23 mouse cellular contexts compared by ENCODE assay signal in the genomic region with DNA sequence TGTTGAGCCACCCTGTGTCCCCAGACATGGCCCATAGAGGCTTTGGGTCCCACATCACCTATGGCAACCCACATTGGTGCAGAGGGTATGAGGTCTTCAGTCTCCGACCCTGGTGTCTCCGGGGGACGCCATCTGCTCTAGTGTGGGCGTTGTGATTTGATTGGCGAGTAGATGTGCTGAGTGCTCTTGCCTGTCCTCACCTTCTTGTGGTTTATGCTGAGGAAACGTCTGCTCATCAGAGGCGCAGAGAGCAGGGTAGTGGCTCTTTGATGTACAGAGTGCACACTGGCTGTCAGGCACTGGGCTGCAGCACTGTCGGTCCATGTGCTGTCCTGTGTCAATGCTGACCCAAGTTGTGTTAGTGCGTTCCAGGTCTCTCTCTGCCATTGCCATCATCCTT. TPM values are rescaled to one million over a fixed set of nuclear protein-coding genes. Genes with fewer than 3 reads are reported as not detected.
DNase-seq lines count a peak whose midpoint lies in the region; ATAC-seq and TF ChIP-seq lines count a peak whose summit lies in the region.
"Had no signal": no experiment of that assay in that cellular context is flagged by ENCODE, and none has a peak within 500 bp of the region (broad histone marks: within the 10 kb centered on the region; RNA-seq: fewer than 3 reads in every experiment).

No protein-coding gene starts in this region.

- no peak for TF ChIP-seq CTCF in layer of hippocampus, adult 2 months (conservative IDR thresholded peaks at IDR 0.05)

- DNase-seq in heart, embryonic 10.5 days (ENCODE audit: low spot score) = no peak
- no peak for DNase-seq in layer of hippocampus, adult 2 months (ENCODE audit: low spot score in 2 of 2)
- DNase-seq in layer of hippocampus, postnatal 10 days (ENCODE audit: low spot score in 2 of 2) = no peak
- DNase-seq in CD4-positive, CD25-positive, alpha-beta regulatory T cell, adult 2 months (ENCODE audit: low read depth, low spot score) = peak; percentile 68
- DNase-seq in urinary bladder, postnatal 14 days (ENCODE audit: low spot score) = no peak
- DNase-seq: adrenal gland, postnatal 10 days; cerebellum, adult 9-11 months; embryo, embryonic 11 days; heart, adult 18-20 months; heart, postnatal 14 days; lung, adult 18-20 months; lung, postnatal 36 days; right cerebral cortex, adult 18-20 months; spleen, adult 18-20 months had no signal

- ATAC-seq in heart, embryonic 11.5 days (replicated peaks; ENCODE audit: insufficient number of reproducible peaks, low FRiP score, low TSS enrichment) = no peak
- ATAC-seq in inflammation-experienced regulatory T-cells, adult 6 months = peak; percentile 78
- ATAC-seq in cerebellum, adult (ENCODE audit: insufficient number of reproducible peaks, low FRiP score, low TSS enrichment) = no peak
- ATAC-seq: forebrain, embryonic 15.5 days; intestine, postnatal 0 days; midbrain, embryonic 16.5 days had no signal

- H3K27me3 ChIP-seq in heart, embryonic 10.5 days (ENCODE audit: insufficient read depth, poor library complexity, severe bottlenecking) = no peaks in the 10 kb centered on the region
- H3K27me3 ChIP-seq in heart, embryonic 11.5 days (ENCODE audit: control insufficient read depth, insufficient read depth, low read length) = no peaks in the 10 kb centered on the region
- H3K27me3 ChIP-seq: forebrain, embryonic 15.5 days; neural tube, embryonic 15.5 days had no signal

- H3K4me1 ChIP-seq in heart, embryonic 10.5 days = peaks cover 74% of the 10 kb centered on the region
- H3K4me1 ChIP-seq in heart, embryonic 11.5 days (ENCODE audit: control insufficient read depth, insufficient read depth, low read length) = peaks cover 49% of the 10 kb centered on the region

- H3K4me2 ChIP-seq in heart, embryonic 11.5 days = no peak overlapping the region
- H3K4me2 ChIP-seq: forebrain, embryonic 15.5 days; neural tube, embryonic 15.5 days had no signal

- H3K9me3 ChIP-seq in heart, embryonic 10.5 days = no peaks in the 10 kb centered on the region
- H3K9me3 ChIP-seq in heart, embryonic 11.5 days (replicated peaks; ENCODE audit: control insufficient read depth, low read length) = no peaks in the 10 kb centered on the region
- H3K9me3 ChIP-seq: forebrain, embryonic 15.5 days; G1E; neural tube, embryonic 15.5 days had no signal

- whole genome bisulfite sequencing in heart, embryonic 10.5 days = 77% methylated on average over 9 of the region's 9 CpGs
- WGBS in heart, embryonic 11.5 days (ENCODE audit: insufficient replicate concordance) = 71% methylated on average over 9 of the region's 9 CpGs

- peaks cover 28% of the 10 kb centered on the region for H3K36me3 ChIP-seq in heart, embryonic 10.5 days
- H3K36me3 ChIP-seq in heart, embryonic 11.5 days (ENCODE audit: control insufficient read depth, insufficient read depth, low read length) = no peaks in the 10 kb centered on the region; the same call in 1 of the 2 replicates
- H3K36me3 ChIP-seq: neural tube, embryonic 15.5 days had no signal

- H3K27ac ChIP-seq in heart, embryonic 10.5 days = peak overlapping the region; percentile 56; the same call in 1 of the 2 replicates
- H3K27ac ChIP-seq in heart, embryonic 11.5 days (ENCODE audit: low read depth, low read length) = no peak overlapping the region
- peak overlapping the region; percentile 3; the same call in 1 of the 2 replicates for H3K27ac ChIP-seq in layer of hippocampus, adult 2 months
- H3K27ac ChIP-seq: forebrain, embryonic 15.5 days; neural tube, embryonic 15.5 days; stomach, postnatal 0 days had no signal

- no peak overlapping the region for H3K9ac ChIP-seq in heart, embryonic 11.5 days (ENCODE audit: low read depth, low read length)
- H3K9ac ChIP-seq: forebrain, embryonic 15.5 days; neural tube, embryonic 15.5 days had no signal

- H3K4me3 ChIP-seq in heart, embryonic 10.5 days = no peak overlapping the region
- no peak overlapping the region for H3K4me3 ChIP-seq in heart, embryonic 11.5 days (ENCODE audit: low read depth, low read length)
- no peak overlapping the region for H3K4me3 ChIP-seq in layer of hippocampus, adult 2 months
- H3K4me3 ChIP-seq: forebrain, embryonic 15.5 days; neural tube, embryonic 15.5 days had no signal

RNA-seq across cellular contexts. Expression of a gene that starts 6.3 kb away (rescaled TPM):
- 110 and 150 TPM in 2 replicates for polyA plus RNA-seq in heart, embryonic 10.5 days (2016; fragmentation: Nextera tagmentation; extraction: Ambion mirVana)
- polyA plus RNA-seq in heart, embryonic 11.5 days (2014; fragmentation: Nextera tagmentation; extraction: Ambion mirVana) = 64.6 and 67.6 TPM in 2 replicates
- 100 to 1,000 TPM; 221 to 228 TPM for total RNA-seq in layer of hippocampus, adult 2 months (2021)
- 100 to 1,000 TPM; 146 to 157 TPM for total RNA-seq in layer of hippocampus, postnatal 10 days (2021)
- polyA plus RNA-seq in inflammation-experienced regulatory T-cells, adult 6 months (2017; shearing (Covaris generic)) = 10 to 100 TPM; 11.7 to 16.3 (median 13.2) TPM

RNA-seq across cellular contexts. Expression of a gene that starts 23.1 kb away (rescaled TPM):
- 3.1 and 3.5 TPM in 2 replicates for polyA plus RNA-seq in heart, embryonic 10.5 days (2016; fragmentation: Nextera tagmentation; extraction: Ambion mirVana)
- 0.83 and 0.84 TPM in 2 replicates for polyA plus RNA-seq in heart, embryonic 11.5 days (2014; fragmentation: Nextera tagmentation; extraction: Ambion mirVana)
- 1 to 10 TPM; 3.0 to 4.5 TPM for total RNA-seq in layer of hippocampus, adult 2 months (2021)
- 1 to 10 TPM; 2.6 to 3.0 TPM for total RNA-seq in layer of hippocampus, postnatal 10 days (2021)
- polyA plus RNA-seq in inflammation-experienced regulatory T-cells, adult 6 months (2017; shearing (Covaris generic)) = 1 to 10 TPM; 5.3 to 8.4 (median 8.3) TPM

RNA-seq across cellular contexts. Expression of a gene that starts 26.2 kb away (rescaled TPM):
- 5.8 and 9.3 TPM in 2 replicates for polyA plus RNA-seq in heart, embryonic 10.5 days (2016; fragmentation: Nextera tagmentation; extraction: Ambion mirVana)
- polyA plus RNA-seq in heart, embryonic 11.5 days (2014; fragmentation: Nextera tagmentation; extraction: Ambion mirVana) = 6.2 and 6.6 TPM in 2 replicates
- 1 to 10 TPM; 1.3 to 3.5 TPM for total RNA-seq in layer of hippocampus, adult 2 months (2021)
- 1 to 10 TPM; 2.1 to 4.5 TPM for total RNA-seq in layer of hippocampus, postnatal 10 days (2021)
- polyA plus RNA-seq in inflammation-experienced regulatory T-cells, adult 6 months (2017; shearing (Covaris generic)) = 1 to 10 TPM; 2.6 to 4.2 (median 3.1) TPM

RNA-seq across cellular contexts. Expression of a gene that starts 26.3 kb away (rescaled TPM):
- polyA plus RNA-seq in heart, embryonic 10.5 days (2016; fragmentation: Nextera tagmentation; extraction: Ambion mirVana) = 97.4 and 97.9 TPM in 2 replicates
- 76.9 and 78.1 TPM in 2 replicates for polyA plus RNA-seq in heart, embryonic 11.5 days (2014; fragmentation: Nextera tagmentation; extraction: Ambion mirVana)
- 10 to 100 TPM; 42.9 to 43.1 TPM for total RNA-seq in layer of hippocampus, adult 2 months (2021)
- total RNA-seq in layer of hippocampus, postnatal 10 days (2021) = 10 to 100 TPM; 34.9 to 42.9 TPM
- polyA plus RNA-seq in inflammation-experienced regulatory T-cells, adult 6 months (2017; shearing (Covaris generic)) = 100 to 1,000 TPM in 2 of 3 experiments, 10 to 100 TPM in 1; 96.2 to 110 (median 108) TPM

RNA-seq across cellular contexts. Expression of a gene that starts 27.9 kb away (rescaled TPM):
- polyA plus RNA-seq in heart, embryonic 10.5 days (2016; fragmentation: Nextera tagmentation; extraction: Ambion mirVana) = 59.0 and 69.9 TPM in 2 replicates
- 37.6 and 47.0 TPM in 2 replicates for polyA plus RNA-seq in heart, embryonic 11.5 days (2014; fragmentation: Nextera tagmentation; extraction: Ambion mirVana)
- total RNA-seq in layer of hippocampus, adult 2 months (2021) = 100 to 1,000 TPM; 102 to 105 TPM
- total RNA-seq in layer of hippocampus, postnatal 10 days (2021) = 10 to 100 TPM; 84.4 to 90.6 TPM
- 10 to 100 TPM in 1 of 3 experiments, 1 to 10 TPM in 2; 3.4 to 10.4 (median 9.2) TPM for polyA plus RNA-seq in inflammation-experienced regulatory T-cells, adult 6 months (2017; shearing (Covaris generic))
